Mouse (Mus musculus): ENCODE results near the gene Dnah9. TPM values are rescaled to one million over a fixed set of nuclear protein-coding genes. Genes with fewer than 3 reads are reported as not detected.

Dnah9 gene
- total and polyA plus RNA-seq, 2 experiments: under 0.01 TPM; not detected in 1

GRCm38 (mm10) chr11:66072921-66073320, 95.4 kb downstream of the Dnah9 start:
- DNase-seq (ENCODE audit: extremely low read depth, low read depth, low spot score): no peak
- Histone ChIP-seq H3K27ac (replicated peaks; ENCODE audit: insufficient read depth, low read depth, low read length) (no peak overlapping the region), H3K79me2 (ENCODE audit: control insufficient read depth, insufficient read depth, low read length) (no peaks in the 10 kb centered on the region), H3K4me3 (ENCODE audit: insufficient read depth, low read depth, low read length) (no peak overlapping the region), H3K27me3 (ENCODE audit: control insufficient read depth, insufficient read depth, low read length) (no peaks in the 10 kb centered on the region), H3K36me3 (ENCODE audit: control insufficient read depth, insufficient read depth, low read length) (no peaks in the 10 kb centered on the region), H3K4me1 (ENCODE audit: control insufficient read depth, insufficient read depth, low read length) (no peaks in the 10 kb centered on the region), H3K9ac (ENCODE audit: low read depth, low read length) (no peak overlapping the region)
- no peak for TF ChIP-seq POLR2A (IDR thresholded peaks at IDR 0.05; ENCODE audit: extremely low read depth, insufficient read depth, low read length)
- TF ChIP-seq CTCF (IDR thresholded peaks at IDR 0.05; ENCODE audit: low read depth, low read length): no peak
- 69% methylated on average over 5 of the region's 5 CpGs for WGBS

GRCm38 (mm10) chr11:66058956-66059355, 109.4 kb downstream of the Dnah9 start:
- Histone ChIP-seq H3K36me3 (ENCODE audit: control insufficient read depth, insufficient read depth, low read length) (no peaks in the 10 kb centered on the region), H3K27ac (replicated peaks; ENCODE audit: insufficient read depth, low read depth, low read length) (no peak overlapping the region), H3K4me3 (ENCODE audit: insufficient read depth, low read depth, low read length) (no peak overlapping the region), H3K27me3 (ENCODE audit: control insufficient read depth, insufficient read depth, low read length) (no peaks in the 10 kb centered on the region), H3K4me1 (ENCODE audit: control insufficient read depth, insufficient read depth, low read length) (no peaks in the 10 kb centered on the region), H3K79me2 (ENCODE audit: control insufficient read depth, insufficient read depth, low read length) (no peaks in the 10 kb centered on the region), H3K9ac (ENCODE audit: low read depth, low read length) (no peak overlapping the region)
- DNase-seq (ENCODE audit: extremely low read depth, low read depth, low spot score): no peak
- TF ChIP-seq CTCF (IDR thresholded peaks at IDR 0.05; ENCODE audit: low read depth, low read length) (no peak), POLR2A (IDR thresholded peaks at IDR 0.05; ENCODE audit: extremely low read depth, insufficient read depth, low read length) (no peak)
- 61% methylated on average over 3 of the region's 3 CpGs for WGBS

- H3K79me2 ChIP-seq (ENCODE audit: control insufficient read depth, insufficient read depth, low read length): no peaks in the 10 kb centered on the region
- no peak overlapping the region for H3K27ac ChIP-seq (replicated peaks; ENCODE audit: insufficient read depth, low read depth, low read length)
- DNase-seq (ENCODE audit: extremely low read depth, low read depth, low spot score): no peak
- no peak overlapping the region for H3K4me3 ChIP-seq (ENCODE audit: insufficient read depth, low read depth, low read length)
- H3K9ac ChIP-seq (ENCODE audit: low read depth, low read length): no peak overlapping the region
- H3K4me1 ChIP-seq (ENCODE audit: control insufficient read depth, insufficient read depth, low read length): no peaks in the 10 kb centered on the region
- 84% methylated on average over 3 of the region's 3 CpGs for WGBS
- H3K27me3 ChIP-seq (ENCODE audit: control insufficient read depth, insufficient read depth, low read length): no peaks in the 10 kb centered on the region
- H3K36me3 ChIP-seq (ENCODE audit: control insufficient read depth, insufficient read depth, low read length): no peaks in the 10 kb centered on the region
- TF ChIP-seq POLR2A (IDR thresholded peaks at IDR 0.05; ENCODE audit: extremely low read depth, insufficient read depth, low read length): no peak
- no peak for TF ChIP-seq CTCF (IDR thresholded peaks at IDR 0.05; ENCODE audit: low read depth, low read length)
These were observed 117.1 kb downstream of the Dnah9 start for GRCm38 (mm10) chr11:66051294-66051693.

GRCm38 (mm10) chr11:66049146-66049545, 119.2 kb downstream of the Dnah9 start:
- H3K79me2 ChIP-seq (ENCODE audit: control insufficient read depth, insufficient read depth, low read length): no peaks in the 10 kb centered on the region
- 71% methylated on average over 4 of the region's 4 CpGs for WGBS
- no peak for TF ChIP-seq POLR2A (IDR thresholded peaks at IDR 0.05; ENCODE audit: extremely low read depth, insufficient read depth, low read length)
- TF ChIP-seq CTCF (IDR thresholded peaks at IDR 0.05; ENCODE audit: low read depth, low read length): no peak
- no peaks in the 10 kb centered on the region for H3K27me3 ChIP-seq (ENCODE audit: control insufficient read depth, insufficient read depth, low read length)
- no peak overlapping the region for H3K27ac ChIP-seq (replicated peaks; ENCODE audit: insufficient read depth, low read depth, low read length)
- H3K9ac ChIP-seq (ENCODE audit: low read depth, low read length): no peak overlapping the region
- no peaks in the 10 kb centered on the region for H3K4me1 ChIP-seq (ENCODE audit: control insufficient read depth, insufficient read depth, low read length)
- H3K4me3 ChIP-seq (ENCODE audit: insufficient read depth, low read depth, low read length): no peak overlapping the region
- DNase-seq (ENCODE audit: extremely low read depth, low read depth, low spot score): no peak
- no peaks in the 10 kb centered on the region for H3K36me3 ChIP-seq (ENCODE audit: control insufficient read depth, insufficient read depth, low read length)

- no peaks in the 10 kb centered on the region for H3K27me3 ChIP-seq (ENCODE audit: control insufficient read depth, insufficient read depth, low read length)
- no peaks in the 10 kb centered on the region for H3K79me2 ChIP-seq (ENCODE audit: control insufficient read depth, insufficient read depth, low read length)
- H3K9ac ChIP-seq (ENCODE audit: low read depth, low read length): no peak overlapping the region
- H3K36me3 ChIP-seq (ENCODE audit: control insufficient read depth, insufficient read depth, low read length): no peaks in the 10 kb centered on the region
- H3K4me3 ChIP-seq (ENCODE audit: insufficient read depth, low read depth, low read length): no peak overlapping the region
- DNase-seq (ENCODE audit: extremely low read depth, low read depth, low spot score): no peak
- H3K4me1 ChIP-seq (ENCODE audit: control insufficient read depth, insufficient read depth, low read length): no peaks in the 10 kb centered on the region
- no peak overlapping the region for H3K27ac ChIP-seq (replicated peaks; ENCODE audit: insufficient read depth, low read depth, low read length)
- no peak for TF ChIP-seq POLR2A (IDR thresholded peaks at IDR 0.05; ENCODE audit: extremely low read depth, insufficient read depth, low read length)
- no peak for TF ChIP-seq CTCF (IDR thresholded peaks at IDR 0.05; ENCODE audit: low read depth, low read length)
- 60% methylated on average over 4 of the region's 4 CpGs for WGBS
These were observed 121.7 kb downstream of the Dnah9 start for GRCm38 (mm10) chr11:66046594-66047193.

GRCm38 (mm10) chr11:66043635-66044034, 124.7 kb downstream of the Dnah9 start:
- Histone ChIP-seq H3K9ac (ENCODE audit: low read depth, low read length) (no peak overlapping the region), H3K4me1 (ENCODE audit: control insufficient read depth, insufficient read depth, low read length) (no peaks in the 10 kb centered on the region), H3K79me2 (ENCODE audit: control insufficient read depth, insufficient read depth, low read length) (no peaks in the 10 kb centered on the region), H3K27ac (replicated peaks; ENCODE audit: insufficient read depth, low read depth, low read length) (no peak overlapping the region), H3K36me3 (ENCODE audit: control insufficient read depth, insufficient read depth, low read length) (no peaks in the 10 kb centered on the region), H3K27me3 (ENCODE audit: control insufficient read depth, insufficient read depth, low read length) (no peaks in the 10 kb centered on the region), H3K4me3 (ENCODE audit: insufficient read depth, low read depth, low read length) (no peak overlapping the region)
- TF ChIP-seq POLR2A (IDR thresholded peaks at IDR 0.05; ENCODE audit: extremely low read depth, insufficient read depth, low read length) (no peak), CTCF (IDR thresholded peaks at IDR 0.05; ENCODE audit: low read depth, low read length) (no peak)
- DNase-seq (ENCODE audit: extremely low read depth, low read depth, low spot score): no peak
- WGBS: 72% methylated on average over 6 of the region's 6 CpGs

Data from liver, adult 2 months (tissue).